Mouse (Mus musculus): ENCODE measurements around the gene Gyg.

DNA sequence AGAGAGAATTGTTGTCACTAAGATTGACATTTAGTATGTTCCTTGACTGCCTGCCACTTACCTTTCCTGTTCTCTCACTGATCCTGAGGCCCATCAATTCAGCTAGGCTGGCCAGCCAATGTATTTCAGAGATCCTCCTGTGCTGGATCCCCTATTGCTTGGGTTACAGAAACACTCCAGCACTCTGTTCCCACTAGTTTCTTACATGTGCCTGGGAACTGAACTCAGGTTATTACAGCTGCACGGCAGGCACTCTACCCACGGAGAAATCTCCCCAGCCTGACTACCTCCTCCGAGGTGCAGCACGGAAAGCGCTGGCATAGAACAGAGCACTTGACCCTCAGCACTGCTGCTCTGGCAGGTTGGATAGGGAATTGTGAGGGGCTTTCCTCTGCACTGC is 7.5 kb downstream of the Gyg start:
- TF ChIP-seq RAD21 (IDR thresholded peaks at IDR 0.05; ENCODE audit: low read depth, low read length) (no peak), POLR2A (IDR thresholded peaks at IDR 0.05; ENCODE audit: low read depth, low read length) (no peak), ZC3H11A (IDR thresholded peaks at IDR 0.05; ENCODE audit: low read depth, low read length) (no peak), ZNF384 (IDR thresholded peaks at IDR 0.05; ENCODE audit: low read depth, low read length) (no peak), ETS1 (conservative IDR thresholded peaks at IDR 0.05; ENCODE audit: low read depth, low read length) (no peak), EP300 (IDR thresholded peaks at IDR 0.05; ENCODE audit: low read length) (no peak), MAFK (IDR thresholded peaks at IDR 0.05; ENCODE audit: insufficient replicate concordance, low read length) (no peak), CHD2 (IDR thresholded peaks at IDR 0.05; ENCODE audit: low read length) (no peak), GABPA (IDR thresholded peaks at IDR 0.05; ENCODE audit: insufficient replicate concordance, low read depth, low read length) (no peak), MXI1 (IDR thresholded peaks at IDR 0.05; ENCODE audit: low read depth, low read length) (no peak), CTCF (conservative IDR thresholded peaks at IDR 0.05 in 1 of 2, IDR thresholded peaks at IDR 0.05 in 1 of 2; ENCODE audit: low read depth in 2 of 2, low read length in 2 of 2) (no peak)

Data from CH12.LX (cell line).